Mouse (Mus musculus): ENCODE measurements around the gene Plb1. TPM values are rescaled to one million over a fixed set of nuclear protein-coding genes. Genes with fewer than 3 reads are reported as not detected.

Gene Plb1
- polyA plus RNA-seq, 1 experiment, result not detected

DNA sequence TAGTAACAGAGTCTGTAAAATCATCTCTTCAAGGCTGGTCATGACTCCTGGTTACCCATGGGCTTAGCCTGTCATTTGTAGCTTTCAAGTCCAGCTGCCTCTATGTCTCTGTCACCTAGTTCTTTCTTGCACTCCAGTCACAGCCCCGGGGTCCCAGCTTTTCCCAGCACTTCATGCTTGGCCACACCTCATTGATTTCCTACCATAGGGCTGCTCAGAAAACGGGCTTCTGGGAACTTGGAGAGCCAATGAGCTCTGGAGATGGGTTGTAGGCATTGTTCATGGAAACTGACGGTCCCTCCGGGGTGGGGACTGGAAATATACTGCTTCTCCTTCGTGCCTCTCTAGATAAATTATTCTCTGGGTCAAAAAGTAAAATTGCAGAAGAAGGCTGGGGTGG lies 28.2 kb downstream of the Plb1 start:
- Histone ChIP-seq H3K79me3 (ENCODE audit: low read depth) (no peaks in the 10 kb centered on the region), H3K27me3 (ENCODE audit: control insufficient read depth, insufficient read depth, insufficient read length) (peaks cover 11% of the 10 kb centered on the region), H3K36me3 (ENCODE audit: control insufficient read depth, insufficient read depth) (no peaks in the 10 kb centered on the region), H3ac (ENCODE audit: control insufficient read depth, insufficient read length, low read depth) (no peak overlapping the region), H3K4me3 (ENCODE audit: insufficient read depth, poor library complexity, severe bottlenecking) (no peak overlapping the region), H3K79me2 (ENCODE audit: control insufficient read depth, insufficient read depth) (no peaks in the 10 kb centered on the region)
- TF ChIP-seq MYOG (IDR thresholded peaks at IDR 0.05; ENCODE audit: control insufficient read depth, extremely low read depth, insufficient read length) (no peak), MAX (IDR thresholded peaks at IDR 0.05) (no peak), CTCF (IDR thresholded peaks at IDR 0.05; ENCODE audit: control insufficient read depth, insufficient read depth, insufficient read length) (no peak), MYOD1 (IDR thresholded peaks at IDR 0.05; ENCODE audit: control insufficient read depth, insufficient read length, low read depth) (no peak), USF1 (IDR thresholded peaks at IDR 0.05; ENCODE audit: low read depth) (no peak), CEBPB (IDR thresholded peaks at IDR 0.05; ENCODE audit: low read depth) (no peak), FOSL1 (IDR thresholded peaks at IDR 0.05; ENCODE audit: insufficient read depth, low read length, poor library complexity, severe bottlenecking) (no peak)

GRCm38 (mm10) chr5:32261251-32261650 lies 28.7 kb downstream of the Plb1 start:
- Histone ChIP-seq H3K27me3 (ENCODE audit: control insufficient read depth, insufficient read depth, insufficient read length) (peaks cover 11% of the 10 kb centered on the region), H3K4me3 (ENCODE audit: insufficient read depth, poor library complexity, severe bottlenecking) (no peak overlapping the region), H3K79me2 (ENCODE audit: control insufficient read depth, insufficient read depth) (no peaks in the 10 kb centered on the region), H3K79me3 (ENCODE audit: low read depth) (no peaks in the 10 kb centered on the region), H3ac (ENCODE audit: control insufficient read depth, insufficient read length, low read depth) (no peak overlapping the region), H3K36me3 (ENCODE audit: control insufficient read depth, insufficient read depth) (no peaks in the 10 kb centered on the region)
- TF ChIP-seq FOSL1 (IDR thresholded peaks at IDR 0.05; ENCODE audit: insufficient read depth, low read length, poor library complexity, severe bottlenecking), result no peak
- TF ChIP-seq CEBPB (IDR thresholded peaks at IDR 0.05; ENCODE audit: low read depth), result no peak
- no peak for TF ChIP-seq USF1 (IDR thresholded peaks at IDR 0.05; ENCODE audit: low read depth)
- TF ChIP-seq MYOG (IDR thresholded peaks at IDR 0.05; ENCODE audit: control insufficient read depth, extremely low read depth, insufficient read length), result no peak
- no peak for TF ChIP-seq CTCF (IDR thresholded peaks at IDR 0.05; ENCODE audit: control insufficient read depth, insufficient read depth, insufficient read length)
- no peak for TF ChIP-seq MYOD1 (IDR thresholded peaks at IDR 0.05; ENCODE audit: control insufficient read depth, insufficient read length, low read depth)
- no peak for TF ChIP-seq MAX (IDR thresholded peaks at IDR 0.05)

GRCm38 (mm10) chr5:32262534-32262933 lies 30.0 kb downstream of the Plb1 start:
- H3K79me3 ChIP-seq (ENCODE audit: low read depth), result no peaks in the 10 kb centered on the region
- no peaks in the 10 kb centered on the region for H3K79me2 ChIP-seq (ENCODE audit: control insufficient read depth, insufficient read depth)
- no peaks in the 10 kb centered on the region for H3K36me3 ChIP-seq (ENCODE audit: control insufficient read depth, insufficient read depth)
- H3K27me3 ChIP-seq (ENCODE audit: control insufficient read depth, insufficient read depth, insufficient read length), result peaks cover 11% of the 10 kb centered on the region
- no peak overlapping the region for H3K4me3 ChIP-seq (ENCODE audit: insufficient read depth, poor library complexity, severe bottlenecking)
- no peak overlapping the region for H3ac ChIP-seq (ENCODE audit: control insufficient read depth, insufficient read length, low read depth)
- TF ChIP-seq MYOD1 (IDR thresholded peaks at IDR 0.05; ENCODE audit: control insufficient read depth, insufficient read length, low read depth) (no peak), USF1 (IDR thresholded peaks at IDR 0.05; ENCODE audit: low read depth) (no peak), MAX (IDR thresholded peaks at IDR 0.05) (no peak), MYOG (IDR thresholded peaks at IDR 0.05; ENCODE audit: control insufficient read depth, extremely low read depth, insufficient read length) (no peak), CEBPB (IDR thresholded peaks at IDR 0.05; ENCODE audit: low read depth) (no peak), FOSL1 (IDR thresholded peaks at IDR 0.05; ENCODE audit: insufficient read depth, low read length, poor library complexity, severe bottlenecking) (no peak), CTCF (IDR thresholded peaks at IDR 0.05; ENCODE audit: control insufficient read depth, insufficient read depth, insufficient read length) (no peak)

DNA sequence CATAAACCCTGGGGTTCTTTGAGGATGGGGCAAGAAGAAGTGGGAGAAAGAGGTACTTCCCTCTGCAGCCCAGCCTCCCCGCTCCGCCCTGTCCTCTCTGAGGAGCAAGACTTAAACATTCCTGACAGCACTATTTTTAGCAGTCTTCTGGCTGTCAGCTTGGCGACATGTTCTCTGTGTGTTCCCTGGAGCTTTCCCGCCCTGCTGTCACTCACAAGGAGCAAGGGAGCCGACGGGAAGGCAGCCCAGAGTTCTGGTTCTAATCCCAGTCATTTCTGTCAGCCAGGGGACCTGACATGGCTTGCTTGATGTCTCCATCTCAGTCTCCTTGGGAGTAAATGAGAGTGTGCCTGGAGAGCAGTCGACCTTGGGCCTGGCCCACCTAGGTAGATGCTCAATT lies 40.0 kb downstream of the Plb1 start:
- H3K27me3 ChIP-seq (ENCODE audit: control insufficient read depth, insufficient read depth, insufficient read length), result peaks cover 47% of the 10 kb centered on the region
- no peak overlapping the region for H3K4me3 ChIP-seq (ENCODE audit: insufficient read depth, poor library complexity, severe bottlenecking)
- H3K79me3 ChIP-seq (ENCODE audit: low read depth), result no peaks in the 10 kb centered on the region
- no peak for TF ChIP-seq MYOG (IDR thresholded peaks at IDR 0.05; ENCODE audit: control insufficient read depth, extremely low read depth, insufficient read length)
- TF ChIP-seq MAX (IDR thresholded peaks at IDR 0.05), result no peak
- TF ChIP-seq CTCF (IDR thresholded peaks at IDR 0.05; ENCODE audit: control insufficient read depth, insufficient read depth, insufficient read length), result no peak
- no peak for TF ChIP-seq FOSL1 (IDR thresholded peaks at IDR 0.05; ENCODE audit: insufficient read depth, low read length, poor library complexity, severe bottlenecking)
- no peak for TF ChIP-seq MYOD1 (IDR thresholded peaks at IDR 0.05; ENCODE audit: control insufficient read depth, insufficient read length, low read depth)
- no peak for TF ChIP-seq USF1 (IDR thresholded peaks at IDR 0.05; ENCODE audit: low read depth)
- TF ChIP-seq CEBPB (IDR thresholded peaks at IDR 0.05; ENCODE audit: low read depth), result no peak
- no peak overlapping the region for H3ac ChIP-seq (ENCODE audit: control insufficient read depth, insufficient read length, low read depth)
- no peaks in the 10 kb centered on the region for H3K79me2 ChIP-seq (ENCODE audit: control insufficient read depth, insufficient read depth)
- no peaks in the 10 kb centered on the region for H3K36me3 ChIP-seq (ENCODE audit: control insufficient read depth, insufficient read depth)

- Histone ChIP-seq H3ac (ENCODE audit: control insufficient read depth, insufficient read length, low read depth) (no peak overlapping the region), H3K27me3 (ENCODE audit: control insufficient read depth, insufficient read depth, insufficient read length) (peaks cover 19% of the 10 kb centered on the region), H3K79me3 (ENCODE audit: low read depth) (no peaks in the 10 kb centered on the region), H3K4me3 (ENCODE audit: insufficient read depth, poor library complexity, severe bottlenecking) (no peak overlapping the region), H3K79me2 (ENCODE audit: control insufficient read depth, insufficient read depth) (no peaks in the 10 kb centered on the region), H3K36me3 (ENCODE audit: control insufficient read depth, insufficient read depth) (no peaks in the 10 kb centered on the region)
- TF ChIP-seq MYOG (IDR thresholded peaks at IDR 0.05; ENCODE audit: control insufficient read depth, extremely low read depth, insufficient read length), result no peak
These were observed 45.6 kb downstream of the Plb1 start for GRCm38 (mm10) chr5:32278000-32278694.

GRCm38 (mm10) chr5:32280066-32280465 lies 47.6 kb downstream of the Plb1 start:
- Histone ChIP-seq H3ac (ENCODE audit: control insufficient read depth, insufficient read length, low read depth) (no peak overlapping the region), H3K79me2 (ENCODE audit: control insufficient read depth, insufficient read depth) (no peaks in the 10 kb centered on the region), H3K4me3 (ENCODE audit: insufficient read depth, poor library complexity, severe bottlenecking) (no peak overlapping the region), H3K79me3 (ENCODE audit: low read depth) (no peaks in the 10 kb centered on the region), H3K27me3 (ENCODE audit: control insufficient read depth, insufficient read depth, insufficient read length) (peaks cover 16% of the 10 kb centered on the region), H3K36me3 (ENCODE audit: control insufficient read depth, insufficient read depth) (no peaks in the 10 kb centered on the region)
- TF ChIP-seq USF1 (IDR thresholded peaks at IDR 0.05; ENCODE audit: low read depth), result no peak
- TF ChIP-seq MYOD1 (IDR thresholded peaks at IDR 0.05; ENCODE audit: control insufficient read depth, insufficient read length, low read depth), result no peak
- no peak for TF ChIP-seq CEBPB (IDR thresholded peaks at IDR 0.05; ENCODE audit: low read depth)
- TF ChIP-seq FOSL1 (IDR thresholded peaks at IDR 0.05; ENCODE audit: insufficient read depth, low read length, poor library complexity, severe bottlenecking), result no peak
- no peak for TF ChIP-seq CTCF (IDR thresholded peaks at IDR 0.05; ENCODE audit: control insufficient read depth, insufficient read depth, insufficient read length)
- no peak for TF ChIP-seq MAX (IDR thresholded peaks at IDR 0.05)
- TF ChIP-seq MYOG (IDR thresholded peaks at IDR 0.05; ENCODE audit: control insufficient read depth, extremely low read depth, insufficient read length), result no peak

All from C2C12 (cell line).